Mouse (Mus musculus) kidney, adult 18-20 months (tissue): ENCODE results near the gene Tsen34.
A peak's percentile ranks its signal among the peaks of the same experiment; 100 is the strongest.

Experiments
- DNase-seq: peaks from one replicate; pipeline ENCODE4 v3.0.0; 2021

Gene Tsen34

GRCm38 (mm10) chr7:3692382-3692986 lies at the start of gene Tsen34:
Gene Tsen34, plus strand, starts transcription at chr7:3692863.
- DNase-seq, result no peak

- DNase-seq, result no peak
Measured at GRCm38 (mm10) chr7:3643412-3643811, 49.3 kb upstream of the Tsen34 start.

GRCm38 (mm10) chr7:3643843-3644242 lies 48.8 kb upstream of the Tsen34 start:
- no peak for DNase-seq

DNA sequence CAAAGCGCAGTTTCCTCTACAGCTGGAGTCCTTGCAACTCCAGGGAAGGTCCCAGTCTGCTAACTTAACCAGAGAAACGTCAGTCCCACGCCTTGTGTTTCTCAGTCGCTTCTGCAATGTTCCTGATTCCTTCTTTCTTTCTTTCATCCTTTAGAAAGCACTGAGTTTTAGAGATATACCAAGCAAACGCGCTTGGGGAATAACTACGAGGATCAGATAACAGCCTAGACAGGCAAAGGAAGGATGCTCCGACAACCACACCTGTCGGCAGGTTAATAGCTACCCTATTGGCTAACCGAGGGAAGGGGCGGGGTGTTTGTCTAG lies 48.4 kb upstream of the Tsen34 start:
- DNase-seq, result no peak

DNA sequence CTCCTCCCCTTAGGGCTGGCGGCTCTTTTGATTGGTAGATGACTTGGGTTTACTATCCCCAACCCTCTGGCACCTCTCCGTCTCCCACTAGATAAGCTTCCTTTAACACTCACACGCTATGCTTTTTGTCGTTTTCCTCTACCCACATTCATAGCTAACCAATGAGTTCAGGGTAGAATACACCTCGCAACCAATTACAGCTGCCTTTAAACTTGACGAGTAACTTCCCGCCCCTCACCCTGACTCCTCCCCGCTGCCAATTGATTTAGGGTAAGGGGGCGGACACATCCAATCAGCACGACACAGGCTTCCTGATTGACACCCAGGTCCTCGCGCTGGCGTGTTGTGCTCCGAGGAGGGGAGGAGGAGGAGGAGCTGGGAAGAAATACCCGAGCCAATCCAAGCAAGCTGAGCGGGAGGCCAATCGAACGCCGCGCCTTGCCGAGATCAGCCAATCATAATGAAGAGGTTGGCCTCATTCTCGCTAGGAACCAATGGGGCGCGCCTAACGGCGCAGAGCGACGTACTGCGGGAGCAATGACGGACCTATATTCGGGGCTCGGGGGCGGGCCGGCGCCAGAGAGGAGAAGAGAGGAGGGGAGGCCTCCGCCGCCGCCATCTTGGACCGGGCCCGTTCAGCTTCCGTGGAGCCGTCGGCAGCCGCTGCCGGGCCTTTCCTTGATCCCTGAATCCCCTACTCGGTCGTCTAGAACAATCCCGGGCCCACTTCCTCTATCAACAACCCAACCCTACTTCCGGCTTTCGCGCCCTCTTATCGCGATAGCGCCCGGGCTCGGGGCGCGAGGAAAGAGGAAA lies 47.8 kb upstream of the Tsen34 start, which contains the start of gene Cnot3:
Gene Cnot3 (plus strand): TSS at position 597 of the 816 bp plus-strand sequence.
- DNase-seq, result peak; percentile 96

- no peak for DNase-seq
Measured at GRCm38 (mm10) chr7:3645488-3646025, 47.1 kb upstream of the Tsen34 start.

GRCm38 (mm10) chr7:3646188-3646587 lies 46.5 kb upstream of the Tsen34 start:
- no peak for DNase-seq

- no peak for DNase-seq
Measured at GRCm38 (mm10) chr7:3646641-3647040, 46.0 kb upstream of the Tsen34 start.

- no peak for DNase-seq
Measured at GRCm38 (mm10) chr7:3656966-3657365, 35.7 kb upstream of the Tsen34 start.

DNA sequence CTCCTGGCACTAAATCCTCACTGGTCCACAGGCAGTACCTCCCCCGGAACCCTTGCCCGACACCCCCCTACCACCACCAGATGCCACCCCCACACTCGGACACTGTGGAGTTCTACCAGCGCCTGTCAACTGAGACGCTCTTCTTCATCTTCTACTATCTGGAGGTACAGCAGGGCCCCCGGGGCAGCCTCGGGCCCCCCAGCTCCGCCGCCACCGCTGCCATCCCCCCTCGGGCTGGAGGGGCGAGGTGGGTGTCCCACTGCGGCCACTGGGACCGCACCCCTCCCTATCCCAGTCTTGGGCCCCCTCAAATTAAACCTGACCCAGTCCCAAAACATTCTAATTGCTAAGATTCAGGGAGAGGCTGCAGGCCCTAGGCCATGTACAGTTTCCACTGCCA lies 34.1 kb upstream of the Tsen34 start:
- DNase-seq, result no peak

- peak; percentile 50 for DNase-seq
Measured at GRCm38 (mm10) chr7:3664524-3665214, 28.0 kb upstream of the Tsen34 start.

GRCm38 (mm10) chr7:3665215-3666114 lies 27.2 kb upstream of the Tsen34 start, which contains the start of gene Leng1:
Gene Leng1, minus strand, starts transcription at chr7:3665840.
- DNase-seq, result peak; percentile 96

GRCm38 (mm10) chr7:3666921-3667391 lies 25.7 kb upstream of the Tsen34 start:
- DNase-seq, result no peak

DNA sequence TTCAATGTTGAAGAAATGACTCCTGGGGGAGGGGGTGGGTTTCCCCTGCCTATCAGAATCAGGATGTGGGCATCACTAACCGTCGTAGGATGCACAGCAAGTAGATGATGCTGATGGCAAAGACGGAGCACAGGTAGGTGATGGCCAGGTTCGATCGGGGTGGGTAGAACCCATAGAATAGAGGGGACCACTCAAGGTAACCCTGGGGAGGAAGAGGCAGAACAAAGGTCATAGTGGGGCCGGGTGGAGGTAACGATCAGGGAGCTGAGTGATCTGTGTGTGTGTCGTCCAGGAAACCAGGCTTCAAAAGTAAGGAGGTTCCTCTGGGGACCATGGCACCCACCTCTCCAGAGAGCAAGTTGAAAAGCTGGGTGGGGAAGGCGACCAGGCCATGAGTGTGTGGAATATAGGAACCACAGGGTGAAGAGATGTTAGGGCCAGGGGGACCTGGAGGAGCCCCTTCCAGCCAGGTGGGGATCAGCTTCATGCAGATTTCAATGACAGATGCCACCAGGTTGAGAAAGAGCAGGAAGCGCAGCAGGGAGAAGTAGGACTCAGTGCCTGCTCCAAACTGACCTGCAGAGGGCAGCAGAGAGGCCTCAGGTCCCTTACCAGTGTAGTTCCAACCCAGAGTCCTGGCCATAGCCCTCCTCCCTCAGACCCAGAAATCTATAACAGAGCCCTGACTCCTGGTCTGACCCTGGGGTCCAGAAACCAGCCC lies 18.0 kb upstream of the Tsen34 start:
- peak; percentile 85 for DNase-seq

GRCm38 (mm10) chr7:3675228-3675548 lies 17.5 kb upstream of the Tsen34 start:
- no peak for DNase-seq

GRCm38 (mm10) chr7:3676371-3676770 lies 16.3 kb upstream of the Tsen34 start:
- DNase-seq, result no peak

GRCm38 (mm10) chr7:3677342-3677741 lies 15.3 kb upstream of the Tsen34 start, which contains the start of gene Tmc4:
Gene Tmc4, minus strand, starts transcription at chr7:3677553.
- peak; percentile 65 for DNase-seq

DNA sequence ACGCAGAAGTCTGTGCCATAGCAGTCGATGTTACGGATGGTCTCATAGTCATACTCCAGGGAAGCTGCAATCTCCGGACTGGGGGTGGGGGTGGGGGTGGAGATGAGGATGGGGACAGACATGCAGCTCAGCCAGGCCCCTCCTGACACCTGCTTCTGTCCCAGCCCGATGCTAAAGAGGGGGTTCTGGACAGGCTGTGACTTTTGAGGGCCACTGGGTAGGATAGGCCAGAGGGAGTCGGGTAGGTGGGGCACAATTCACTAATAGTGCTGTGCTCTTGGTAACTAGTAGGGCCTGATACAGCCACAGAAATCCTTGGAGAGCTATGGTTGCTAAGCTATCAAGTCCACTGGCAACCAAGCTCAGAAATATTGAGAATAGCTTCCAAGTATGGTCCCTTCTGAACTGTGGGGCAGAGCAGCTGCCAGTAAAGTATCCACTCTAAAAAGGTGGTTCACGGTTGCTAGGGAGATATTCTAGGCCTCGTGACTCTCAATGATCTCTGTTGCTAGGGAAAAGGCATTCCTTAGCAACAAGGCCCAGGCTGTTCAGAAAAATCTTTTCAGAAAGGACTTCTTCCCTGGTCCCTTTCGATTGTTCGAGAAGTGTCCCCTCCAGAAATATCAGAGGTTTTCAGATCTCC lies 8.6 kb upstream of the Tsen34 start:
- no peak for DNase-seq

- no peak for DNase-seq
Measured at GRCm38 (mm10) chr7:3684698-3685097, 8.0 kb upstream of the Tsen34 start.

DNA sequence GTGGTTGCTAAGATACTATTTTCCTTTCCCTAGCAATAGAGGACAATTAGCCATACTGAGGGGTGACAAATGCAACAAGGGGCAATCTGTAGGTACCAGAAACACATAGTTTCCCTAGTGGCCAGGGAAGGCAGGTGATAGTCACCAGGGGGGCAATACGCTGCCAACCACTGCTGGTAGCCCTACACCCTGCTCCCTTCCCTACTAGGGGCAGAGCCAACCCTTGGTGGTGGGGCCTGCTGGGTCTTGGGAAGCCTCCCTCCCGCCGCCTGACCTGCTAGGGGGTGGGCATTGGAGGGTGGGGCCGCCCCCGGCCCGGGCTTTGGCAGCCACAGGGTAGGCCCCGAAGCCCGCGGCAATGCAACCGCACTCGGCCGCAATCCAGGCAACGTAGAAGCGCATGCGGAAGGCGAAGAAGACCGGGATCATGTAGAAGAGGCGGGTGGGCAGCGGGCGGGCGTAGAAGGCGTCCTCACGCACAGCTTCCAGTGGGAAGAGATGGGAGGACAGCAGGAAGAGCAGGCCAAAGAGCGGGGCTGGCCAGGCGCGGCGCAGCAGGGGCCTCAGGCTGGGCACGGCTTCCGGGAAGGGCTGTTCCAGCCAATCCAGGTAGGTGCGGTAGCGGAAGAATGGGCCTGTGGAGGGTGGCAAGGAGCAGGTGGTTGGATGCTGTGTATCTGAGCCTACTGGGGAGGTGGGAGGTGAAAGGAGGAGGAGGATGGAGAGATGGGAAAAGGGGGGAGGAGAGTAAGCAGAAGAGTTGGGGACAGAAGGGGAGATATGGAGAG lies 7.1 kb upstream of the Tsen34 start:
- no peak for DNase-seq
